Mouse (Mus musculus): ENCODE measurements around the gene 1300017J02Rik. TPM values are rescaled to one million over a fixed set of nuclear protein-coding genes. Genes with fewer than 3 reads are reported as not detected.

The 1300017J02Rik gene
- polyA plus RNA-seq, 1 experiment from 2014 or later: 2.9 TPM

Other genes starting within 250 kb of the 1300017J02Rik start
- 12.5 and 13.6 TPM in 2 replicates for gene Rab6b, start 193.3 kb downstream of the 1300017J02Rik start, polyA plus RNA-seq (2014; fragmentation: Nextera tagmentation; extraction: Ambion mirVana)
- gene Srprb, start 102.9 kb downstream of the 1300017J02Rik start, polyA plus RNA-seq (2014; fragmentation: Nextera tagmentation; extraction: Ambion mirVana): 59.4 and 66.6 TPM in 2 replicates
- gene Gm20425, start 74.8 kb downstream of the 1300017J02Rik start, polyA plus RNA-seq (2014; fragmentation: Nextera tagmentation; extraction: Ambion mirVana): 3.0 TPM in 1 of 2 replicates, not detected in the other
- 11.6 and 15.6 TPM in 2 replicates for gene Trf, start 74.6 kb downstream of the 1300017J02Rik start, polyA plus RNA-seq (2014; fragmentation: Nextera tagmentation; extraction: Ambion mirVana)
- 107 and 119 TPM in 2 replicates for gene Topbp1, start 133 bp upstream of the 1300017J02Rik start, polyA plus RNA-seq (2014; fragmentation: Nextera tagmentation; extraction: Ambion mirVana)
- 150 and 153 TPM in 2 replicates for gene Cdv3, start 60.8 kb upstream of the 1300017J02Rik start, polyA plus RNA-seq (2014; fragmentation: Nextera tagmentation; extraction: Ambion mirVana)
- 0.65 and 1.8 TPM in 2 replicates for gene Bfsp2, start 175.3 kb upstream of the 1300017J02Rik start, polyA plus RNA-seq (2014; fragmentation: Nextera tagmentation; extraction: Ambion mirVana)

Measured in forebrain, embryonic 11.5 days (tissue).